Mouse (Mus musculus) megakaryocyte, embryonic 14.5 days (primary cell): Measurements from ENCODE around the gene Ndufv3. TPM values are rescaled to one million over a fixed set of nuclear protein-coding genes. Genes with fewer than 3 reads are reported as not detected.
"Not testable (repeated sequence)": the region's sequence is repeated elsewhere in the genome, so short reads cannot be mapped to it uniquely, and the experiment has no call there.

Source experiments
- H3K27me3 ChIP-seq: replicated peaks from 2 replicates; pipeline ENCODE3; 2012; ENCODE audit warnings: inconsistent platforms
- H3K36me3 ChIP-seq: replicated peaks from 2 replicates; pipeline ENCODE3; 2012; ENCODE audit warnings: low read length, inconsistent platforms, mixed read lengths
- H3K4me1 ChIP-seq: 2 replicates; pipeline ENCODE4 v1.6.1; 2012; ENCODE audit warnings: inconsistent platforms
- H3K4me3 ChIP-seq: replicated peaks from 2 replicates; pipeline ENCODE3; 2012; ENCODE audit warnings: moderate library complexity, mild to moderate bottlenecking, inconsistent platforms
- H3K9me3 ChIP-seq: 2 replicates; pipeline ENCODE4 v1.6.1; 2012; ENCODE audit warnings: inconsistent platforms
- FLI1 ChIP-seq: IDR thresholded peaks from 2 replicates; pipeline ENCODE4 v1.6.1; 2012; ENCODE audit warnings: low read length, inconsistent platforms, mixed read lengths
- GATA1 ChIP-seq: IDR thresholded peaks from 3 replicates; pipeline ENCODE4 v1.6.1; 2012; ENCODE audit warnings: mixed read lengths, low read length, inconsistent platforms, borderline replicate concordance
- polyA plus RNA-seq: library from polyadenylated mRNA; stranded (reverse); fragments of >175 nt; gene quantifications from 2 replicates; pipeline ENCODE4 v1.2.3, GENCODE M21; 2012; ENCODE audit warnings: low replicate concordance; ENCODE audit not compliant: insufficient read depth

The Ndufv3 gene
- polyA plus RNA-seq, 1 experiment = 604 TPM

- Histone ChIP-seq H3K4me3 (peak overlapping the region; percentile 97), H3K36me3 (peaks cover 34% of the 10 kb centered on the region), H3K9me3 (no peaks in the 10 kb centered on the region), H3K4me1 (peaks cover 55% of the 10 kb centered on the region), H3K27me3 (peaks cover 3% of the 10 kb centered on the region)
- peak; percentile 35; the same call in 1 of the 2 replicates for TF ChIP-seq FLI1
- TF ChIP-seq GATA1 = no peak
These were observed 8.0 kb upstream of the Ndufv3 start for GRCm38 (mm10) chr17:31511792-31512495.

- Histone ChIP-seq H3K27me3 (peaks cover 3% of the 10 kb centered on the region), H3K4me1 (peaks cover 52% of the 10 kb centered on the region), H3K36me3 (peaks cover 28% of the 10 kb centered on the region), H3K4me3 (peak overlapping the region; percentile 97), H3K9me3 (no peaks in the 10 kb centered on the region)
- no peak for TF ChIP-seq FLI1
- TF ChIP-seq GATA1 = no peak
These were observed 7.3 kb upstream of the Ndufv3 start for GRCm38 (mm10) chr17:31512593-31512992.

- H3K4me1 ChIP-seq = peaks cover 56% of the 10 kb centered on the region
- no peak overlapping the region for H3K4me3 ChIP-seq
- peaks cover 8% of the 10 kb centered on the region for H3K36me3 ChIP-seq
- no peak for TF ChIP-seq GATA1
- TF ChIP-seq FLI1 = no peak
- no peaks in the 10 kb centered on the region for H3K9me3 ChIP-seq
- H3K27me3 ChIP-seq = peaks cover 3% of the 10 kb centered on the region
These were observed 5.2 kb upstream of the Ndufv3 start for GRCm38 (mm10) chr17:31514696-31515095.

GRCm38 (mm10) chr17:31519344-31519945 lies 470 bp upstream of the Ndufv3 start:
- Histone ChIP-seq H3K36me3 (peaks cover 26% of the 10 kb centered on the region), H3K9me3 (no peaks in the 10 kb centered on the region), H3K27me3 (peaks cover 3% of the 10 kb centered on the region), H3K4me1 (peaks cover 54% of the 10 kb centered on the region), H3K4me3 (peak overlapping the region; percentile 96)
- TF ChIP-seq FLI1 (no peak), GATA1 (no peak)

- Histone ChIP-seq H3K27me3 (peaks cover 3% of the 10 kb centered on the region), H3K36me3 (peaks cover 39% of the 10 kb centered on the region), H3K4me1 (peaks cover 59% of the 10 kb centered on the region), H3K4me3 (peak overlapping the region; percentile 96), H3K9me3 (no peaks in the 10 kb centered on the region)
- TF ChIP-seq FLI1 (no peak), GATA1 (no peak)
These were observed 980 bp downstream of the Ndufv3 start for GRCm38 (mm10) chr17:31520895-31521294.

- Histone ChIP-seq H3K4me1 (peaks cover 59% of the 10 kb centered on the region), H3K4me3 (peak overlapping the region; percentile 96), H3K36me3 (peaks cover 48% of the 10 kb centered on the region), H3K27me3 (no peaks in the 10 kb centered on the region), H3K9me3 (no peaks in the 10 kb centered on the region)
- TF ChIP-seq GATA1 (no peak), FLI1 (no peak)
These were observed 2.0 kb downstream of the Ndufv3 start for GRCm38 (mm10) chr17:31521948-31522347.

- TF ChIP-seq FLI1 = no peak
- Histone ChIP-seq H3K4me1 (peaks cover 42% of the 10 kb centered on the region), H3K4me3 (no peak overlapping the region), H3K9me3 (no peaks in the 10 kb centered on the region), H3K36me3 (peaks cover 79% of the 10 kb centered on the region), H3K27me3 (no peaks in the 10 kb centered on the region)
These were observed 5.2 kb downstream of the Ndufv3 start for GRCm38 (mm10) chr17:31525114-31525513.

GRCm38 (mm10) chr17:31525816-31526215 lies 5.9 kb downstream of the Ndufv3 start:
- Histone ChIP-seq H3K36me3 (peaks cover 86% of the 10 kb centered on the region), H3K4me1 (peaks cover 42% of the 10 kb centered on the region), H3K27me3 (no peaks in the 10 kb centered on the region), H3K4me3 (no peak overlapping the region), H3K9me3 (no peaks in the 10 kb centered on the region)
- TF ChIP-seq FLI1 (no peak), GATA1 (no peak)

- H3K4me1 ChIP-seq = peaks cover 27% of the 10 kb centered on the region
- no peaks in the 10 kb centered on the region for H3K27me3 ChIP-seq
- H3K9me3 ChIP-seq = peaks cover 3% of the 10 kb centered on the region; the same call in 1 of the 2 replicates
- H3K4me3 ChIP-seq = no peak overlapping the region
- TF ChIP-seq FLI1 (no peak), GATA1 (no peak)
- peaks cover 81% of the 10 kb centered on the region for H3K36me3 ChIP-seq
These were observed 9.4 kb downstream of the Ndufv3 start for GRCm38 (mm10) chr17:31529314-31529713.

GRCm38 (mm10) chr17:31531441-31532158 lies 11.7 kb downstream of the Ndufv3 start:
- TF ChIP-seq FLI1 (no peak), GATA1 (no peak)
- no peak overlapping the region for H3K4me3 ChIP-seq
- peaks cover 3% of the 10 kb centered on the region; the same call in 1 of the 2 replicates for H3K9me3 ChIP-seq
- H3K4me1 ChIP-seq = peaks cover 26% of the 10 kb centered on the region
- peaks cover 6% of the 10 kb centered on the region for H3K27me3 ChIP-seq
- H3K36me3 ChIP-seq = peaks cover 62% of the 10 kb centered on the region

GRCm38 (mm10) chr17:31532331-31532730 lies 12.4 kb downstream of the Ndufv3 start:
- Histone ChIP-seq H3K4me1 (peaks cover 26% of the 10 kb centered on the region), H3K36me3 (peaks cover 54% of the 10 kb centered on the region)
- not testable (repeated sequence) for H3K9me3 ChIP-seq, H3K4me3 ChIP-seq, H3K27me3 ChIP-seq
